In genomic region chr15:81352638-81353037, GRCm38 (mm10) we compare ENCODE assay signal across 12 mouse cellular contexts. TPM values are rescaled to one million over a fixed set of nuclear protein-coding genes. Genes with fewer than 3 reads are reported as not detected.
A peak's percentile ranks its signal among the peaks of the same experiment; 100 is the strongest.
DNase-seq lines count a peak whose midpoint lies in the region; ATAC-seq and TF ChIP-seq lines count a peak whose summit lies in the region.
"Had no signal": no experiment of that assay in that cellular context is flagged by ENCODE, and none has a peak within 500 bp of the region (broad histone marks: within the 10 kb centered on the region; RNA-seq: fewer than 3 reads in every experiment).

No protein-coding gene starts in this region.

- ATAC-seq in hindbrain, postnatal 0 days, result no peak
- no peak for ATAC-seq in hindbrain, embryonic 11.5 days (ENCODE audit: low FRiP score)
- no peak for ATAC-seq in midbrain, embryonic 14.5 days (ENCODE audit: low FRiP score, low TSS enrichment)
- ATAC-seq in midbrain, embryonic 16.5 days, result no peak
- ATAC-seq: intestine, embryonic 15.5 days had no signal

- no peaks in the 10 kb centered on the region for H3K9me3 ChIP-seq in hindbrain, postnatal 0 days (ENCODE audit: low read length)
- H3K9me3 ChIP-seq in hindbrain, embryonic 11.5 days (ENCODE audit: control insufficient read depth, low read length), result no peaks in the 10 kb centered on the region
- H3K9me3 ChIP-seq in midbrain, embryonic 14.5 days (ENCODE audit: control insufficient read depth, low read length), result no peaks in the 10 kb centered on the region
- H3K9me3 ChIP-seq in midbrain, embryonic 16.5 days (replicated peaks; ENCODE audit: control insufficient read depth, low read length, poor library complexity, severe bottlenecking), result no peaks in the 10 kb centered on the region
- H3K9me3 ChIP-seq: heart, embryonic 15.5 days; intestine, embryonic 15.5 days; liver, embryonic 15.5 days had no signal

- no peak overlapping the region for H3K4me2 ChIP-seq in hindbrain, postnatal 0 days (ENCODE audit: low read depth, low read length)
- H3K4me2 ChIP-seq in hindbrain, embryonic 11.5 days (replicated peaks; ENCODE audit: low read depth, low read length), result no peak overlapping the region
- H3K4me2 ChIP-seq in midbrain, embryonic 14.5 days (ENCODE audit: low read length), result no peak overlapping the region
- H3K4me2 ChIP-seq in midbrain, embryonic 16.5 days (ENCODE audit: low read length), result no peak overlapping the region
- H3K4me2 ChIP-seq: heart, embryonic 15.5 days; intestine, embryonic 15.5 days; liver, embryonic 15.5 days had no signal

- no peak overlapping the region for H3K27ac ChIP-seq in hindbrain, postnatal 0 days
- no peak overlapping the region for H3K27ac ChIP-seq in hindbrain, embryonic 11.5 days (ENCODE audit: low read depth, low read length)
- H3K27ac ChIP-seq in midbrain, embryonic 14.5 days (replicated peaks; ENCODE audit: low read depth, low read length), result no peak overlapping the region
- no peak overlapping the region for H3K27ac ChIP-seq in midbrain, embryonic 16.5 days (ENCODE audit: low read length)
- H3K27ac ChIP-seq in small intestine, adult 2 months (ENCODE audit: insufficient read depth, low read depth, low read length), result no peak overlapping the region
- H3K27ac ChIP-seq: heart, embryonic 15.5 days; intestine, embryonic 15.5 days; liver, embryonic 15.5 days had no signal

- no peaks in the 10 kb centered on the region for H3K27me3 ChIP-seq in hindbrain, postnatal 0 days (ENCODE audit: insufficient read depth, low read length)
- no peaks in the 10 kb centered on the region for H3K27me3 ChIP-seq in hindbrain, embryonic 11.5 days (ENCODE audit: control insufficient read depth, insufficient read depth, low read length)
- no peaks in the 10 kb centered on the region for H3K27me3 ChIP-seq in midbrain, embryonic 14.5 days (ENCODE audit: control insufficient read depth, insufficient read depth, low read length)
- no peaks in the 10 kb centered on the region for H3K27me3 ChIP-seq in midbrain, embryonic 16.5 days (ENCODE audit: control insufficient read depth, insufficient read depth, low read depth, low read length)
- H3K27me3 ChIP-seq in small intestine, adult 2 months (ENCODE audit: control insufficient read depth, insufficient read depth, low read length), result peaks cover 3% of the 10 kb centered on the region; the same call in 1 of the 2 replicates
- H3K27me3 ChIP-seq: heart, embryonic 15.5 days; intestine, embryonic 15.5 days; liver, embryonic 15.5 days had no signal

- TF ChIP-seq POLR2A in small intestine, adult 2 months (IDR thresholded peaks at IDR 0.05; ENCODE audit: low read depth, low read length), result no peak

- DNase-seq in hindbrain, postnatal 0 days (ENCODE audit: low spot score), result peak; percentile 43
- DNase-seq in hindbrain, embryonic 11.5 days (ENCODE audit: low spot score), result no peak
- DNase-seq in midbrain, embryonic 14.5 days, result peak; percentile 31
- DNase-seq in MN1 (ENCODE audit: low spot score), result peak; percentile 43
- DNase-seq in frontal cortex, postnatal 25 days (ENCODE audit: low spot score in 2 of 2), result no peak

- peak; percentile 55 for TF ChIP-seq CTCF in hindbrain, postnatal 0 days (IDR thresholded peaks at IDR 0.05; ENCODE audit: low read depth)
- TF ChIP-seq CTCF in small intestine, adult 2 months (IDR thresholded peaks at IDR 0.05; ENCODE audit: extremely low read depth, insufficient read length, insufficient replicate concordance, low read depth, low read length), result peak; percentile 27; the same call in 1 of the 2 replicates

- 50% methylated on average over 1 of the region's 1 CpGs for WGBS in hindbrain, postnatal 0 days
- WGBS in hindbrain, embryonic 11.5 days, result 67% methylated on average over 1 of the region's 1 CpGs
- 58% methylated on average over 1 of the region's 1 CpGs for WGBS in midbrain, embryonic 14.5 days
- WGBS in midbrain, embryonic 16.5 days, result 45% methylated on average over 1 of the region's 1 CpGs
- 53% methylated on average over 1 of the region's 1 CpGs for WGBS in small intestine, adult 2 months

- H3K36me3 ChIP-seq in hindbrain, postnatal 0 days (ENCODE audit: insufficient read depth, low read length), result no peaks in the 10 kb centered on the region
- no peaks in the 10 kb centered on the region for H3K36me3 ChIP-seq in hindbrain, embryonic 11.5 days (ENCODE audit: control insufficient read depth, insufficient read depth, low read length)
- no peaks in the 10 kb centered on the region for H3K36me3 ChIP-seq in midbrain, embryonic 14.5 days (ENCODE audit: control insufficient read depth, insufficient read depth, low read length)
- H3K36me3 ChIP-seq in midbrain, embryonic 16.5 days (ENCODE audit: control insufficient read depth, insufficient read depth, low read length), result no peaks in the 10 kb centered on the region
- no peaks in the 10 kb centered on the region for H3K36me3 ChIP-seq in small intestine, adult 2 months (ENCODE audit: control insufficient read depth, insufficient read depth, low read length)
- H3K36me3 ChIP-seq: heart, embryonic 15.5 days; intestine, embryonic 15.5 days; liver, embryonic 15.5 days had no signal

- no peak overlapping the region for H3K4me3 ChIP-seq in hindbrain, postnatal 0 days (ENCODE audit: low read length)
- H3K4me3 ChIP-seq in hindbrain, embryonic 11.5 days (ENCODE audit: low read depth, low read length), result no peak overlapping the region
- H3K4me3 ChIP-seq in midbrain, embryonic 14.5 days (replicated peaks; ENCODE audit: low read depth, low read length), result no peak overlapping the region
- no peak overlapping the region for H3K4me3 ChIP-seq in midbrain, embryonic 16.5 days (ENCODE audit: low read depth, low read length)
- no peak overlapping the region for H3K4me3 ChIP-seq in small intestine, adult 2 months (ENCODE audit: low read depth, low read length)
- H3K4me3 ChIP-seq: heart, embryonic 15.5 days; intestine, embryonic 15.5 days; liver, embryonic 15.5 days had no signal

- no peaks in the 10 kb centered on the region for H3K4me1 ChIP-seq in hindbrain, postnatal 0 days (ENCODE audit: insufficient read depth, low read length)
- no peaks in the 10 kb centered on the region for H3K4me1 ChIP-seq in hindbrain, embryonic 11.5 days (replicated peaks; ENCODE audit: control insufficient read depth, insufficient read depth, low read length)
- 0 out of 2 replicates have a peak, but pooled peaks cover 5% of the 10 kb centered on the region for H3K4me1 ChIP-seq in midbrain, embryonic 14.5 days (ENCODE audit: control insufficient read depth, insufficient read depth, low read length)
- peaks cover 4% of the 10 kb centered on the region; the same call in 1 of the 2 replicates for H3K4me1 ChIP-seq in midbrain, embryonic 16.5 days (ENCODE audit: control insufficient read depth, insufficient read depth, low read length)
- peaks cover 3% of the 10 kb centered on the region; the same call in 1 of the 2 replicates for H3K4me1 ChIP-seq in small intestine, adult 2 months (ENCODE audit: control insufficient read depth, insufficient read depth, insufficient read length, low read length)

- H3K9ac ChIP-seq in hindbrain, postnatal 0 days (replicated peaks; ENCODE audit: low read length), result no peak overlapping the region
- H3K9ac ChIP-seq in hindbrain, embryonic 11.5 days (ENCODE audit: low read depth, low read length), result no peak overlapping the region
- no peak overlapping the region for H3K9ac ChIP-seq in midbrain, embryonic 14.5 days (replicated peaks; ENCODE audit: low read length)
- H3K9ac ChIP-seq in midbrain, embryonic 16.5 days (ENCODE audit: low read depth, low read length), result no peak overlapping the region
- H3K9ac ChIP-seq: heart, embryonic 15.5 days; intestine, embryonic 15.5 days; liver, embryonic 15.5 days had no signal

RNA-seq across cellular contexts. Expression of gene Slc25a17, which starts 8.0 kb away (rescaled TPM):
- total RNA-seq in hindbrain, postnatal 0 days (2014; rRNA removed), result 57.9 and 66.3 TPM in 2 replicates
- 110 and 113 TPM in 2 replicates for polyA plus RNA-seq in hindbrain, postnatal 0 days (2015; fragmentation: Nextera tagmentation; extraction: Ambion mirVana)
- polyA plus RNA-seq in hindbrain, embryonic 11.5 days (2014; fragmentation: Nextera tagmentation; extraction: Ambion mirVana), result 111 and 118 TPM in 2 replicates
- polyA plus RNA-seq in midbrain, embryonic 14.5 days (2014; fragmentation: Nextera tagmentation; extraction: Ambion mirVana), result 151 and 153 TPM in 2 replicates
- polyA plus RNA-seq in midbrain, embryonic 16.5 days (2015; fragmentation: Nextera tagmentation; extraction: Ambion mirVana), result 136 and 141 TPM in 2 replicates
- 5.8 and 8.8 TPM in 2 replicates for polyA plus RNA-seq in small intestine, adult 2 months (2012; rRNA removed)

RNA-seq across cellular contexts. Expression of gene St13, which starts 47.2 kb away (rescaled TPM):
- total RNA-seq in hindbrain, postnatal 0 days (2014; rRNA removed), result 83.8 and 87.8 TPM in 2 replicates
- 209 and 221 TPM in 2 replicates for polyA plus RNA-seq in hindbrain, postnatal 0 days (2015; fragmentation: Nextera tagmentation; extraction: Ambion mirVana)
- polyA plus RNA-seq in hindbrain, embryonic 11.5 days (2014; fragmentation: Nextera tagmentation; extraction: Ambion mirVana), result 178 TPM in 2 replicates
- 176 and 179 TPM in 2 replicates for polyA plus RNA-seq in midbrain, embryonic 14.5 days (2014; fragmentation: Nextera tagmentation; extraction: Ambion mirVana)
- 216 and 221 TPM in 2 replicates for polyA plus RNA-seq in midbrain, embryonic 16.5 days (2015; fragmentation: Nextera tagmentation; extraction: Ambion mirVana)
- 3.0 and 4.7 TPM in 2 replicates for polyA plus RNA-seq in small intestine, adult 2 months (2012; rRNA removed)

RNA-seq across cellular contexts. Expression of gene Xpnpep3, which starts 47.3 kb away (rescaled TPM):
- 7.7 and 12.7 TPM in 2 replicates for total RNA-seq in hindbrain, postnatal 0 days (2014; rRNA removed)
- polyA plus RNA-seq in hindbrain, postnatal 0 days (2015; fragmentation: Nextera tagmentation; extraction: Ambion mirVana), result 6.5 and 6.7 TPM in 2 replicates
- polyA plus RNA-seq in hindbrain, embryonic 11.5 days (2014; fragmentation: Nextera tagmentation; extraction: Ambion mirVana), result 6.8 and 7.0 TPM in 2 replicates
- polyA plus RNA-seq in midbrain, embryonic 14.5 days (2014; fragmentation: Nextera tagmentation; extraction: Ambion mirVana), result 3.9 and 6.6 TPM in 2 replicates
- polyA plus RNA-seq in midbrain, embryonic 16.5 days (2015; fragmentation: Nextera tagmentation; extraction: Ambion mirVana), result 9.6 and 10.0 TPM in 2 replicates
- 1.0 and 2.6 TPM in 2 replicates for polyA plus RNA-seq in small intestine, adult 2 months (2012; rRNA removed)

RNA-seq across cellular contexts. Expression of gene Dnajb7, which starts 55.5 kb away (rescaled TPM):
- total RNA-seq in hindbrain, postnatal 0 days (2014; rRNA removed), result not detected in 2 replicates
- 0.43 and 0.44 TPM in 2 replicates for polyA plus RNA-seq in hindbrain, postnatal 0 days (2015; fragmentation: Nextera tagmentation; extraction: Ambion mirVana)
- polyA plus RNA-seq in hindbrain, embryonic 11.5 days (2014; fragmentation: Nextera tagmentation; extraction: Ambion mirVana), result 0.92 and 1.2 TPM in 2 replicates
- 0.47 and 1.1 TPM in 2 replicates for polyA plus RNA-seq in midbrain, embryonic 14.5 days (2014; fragmentation: Nextera tagmentation; extraction: Ambion mirVana)
- 1.0 and 2.2 TPM in 2 replicates for polyA plus RNA-seq in midbrain, embryonic 16.5 days (2015; fragmentation: Nextera tagmentation; extraction: Ambion mirVana)
- not detected in 2 replicates for polyA plus RNA-seq in small intestine, adult 2 months (2012; rRNA removed)
- total RNA-seq: gastrocnemius, adult 18-20 months; layer of hippocampus, postnatal 25 days had no signal

Comparison
In these comparisons a context has a peak if more than half of its experiments do, and no peak if none do; other contexts are left out.
1. DNase-seq: peak in hindbrain, postnatal 0 days (single experiment), midbrain, embryonic 14.5 days (single experiment) and MN1 (single experiment); none in hindbrain, embryonic 11.5 days (single experiment) and frontal cortex, postnatal 25 days (0 of 2).
2. RNA of gene Slc25a17, which starts 8.0 kb away (polyA plus RNA-seq): 151 to 153 TPM in midbrain, embryonic 14.5 days, 136 to 141 TPM in midbrain, embryonic 16.5 days, 111 to 118 TPM in hindbrain, embryonic 11.5 days and 110 to 113 TPM in hindbrain, postnatal 0 days; 5.8 to 8.8 TPM in small intestine, adult 2 months; every median in the first group is over 10 times any median in the second.
3. RNA of gene St13, which starts 47.2 kb away (polyA plus RNA-seq): 216 to 221 TPM in midbrain, embryonic 16.5 days, 209 to 221 TPM in hindbrain, postnatal 0 days, 176 to 179 TPM in midbrain, embryonic 14.5 days and 178 TPM in hindbrain, embryonic 11.5 days; 3.0 to 4.7 TPM in small intestine, adult 2 months; every median in the first group is over 10 times any median in the second.